Mouse (Mus musculus): ENCODE data around the gene R3hdm1. TPM values are rescaled to one million over a fixed set of nuclear protein-coding genes. Genes with fewer than 3 reads are reported as not detected.

Gene R3hdm1
- polyA plus RNA-seq, 1 experiment from 2014 or later: 67.4 TPM

GRCm38 (mm10) chr1:128070003-128070402, 33.1 kb upstream of the R3hdm1 start:
- H3K9me3 ChIP-seq (ENCODE audit: control insufficient read depth, low read length): peaks cover 2% of the 10 kb centered on the region; the same call in 1 of the 2 replicates
- H3K4me1 ChIP-seq (replicated peaks; ENCODE audit: control insufficient read depth, insufficient read depth, low read length): 0 out of 2 replicates have a peak, but pooled peaks cover 4% of the 10 kb centered on the region
- no peak overlapping the region for H3K4me3 ChIP-seq (ENCODE audit: low read depth, low read length)
- H3K4me2 ChIP-seq (ENCODE audit: low read length): no peak overlapping the region
- no peaks in the 10 kb centered on the region for H3K27me3 ChIP-seq (replicated peaks; ENCODE audit: control insufficient read depth, insufficient read depth, low read length)
- H3K36me3 ChIP-seq (ENCODE audit: control insufficient read depth, insufficient read depth, low read length): peaks cover 4% of the 10 kb centered on the region; the same call in 1 of the 2 replicates
- H3K9ac ChIP-seq (ENCODE audit: low read length): no peak overlapping the region
- H3K27ac ChIP-seq (ENCODE audit: low read depth): no peak overlapping the region
- no peak for DNase-seq (ENCODE audit: low spot score)
- WGBS: 92% methylated on average over 3 of the region's 3 CpGs
- ATAC-seq (replicated peaks; ENCODE audit: low FRiP score, low TSS enrichment, low read depth): no peak

- 0 out of 2 replicates have a peak, but pooled peaks cover 4% of the 10 kb centered on the region for H3K4me1 ChIP-seq (replicated peaks; ENCODE audit: control insufficient read depth, insufficient read depth, low read length)
- no peak overlapping the region for H3K27ac ChIP-seq (ENCODE audit: low read depth)
- H3K27me3 ChIP-seq (replicated peaks; ENCODE audit: control insufficient read depth, insufficient read depth, low read length): no peaks in the 10 kb centered on the region
- peaks cover 2% of the 10 kb centered on the region; the same call in 1 of the 2 replicates for H3K9me3 ChIP-seq (ENCODE audit: control insufficient read depth, low read length)
- H3K9ac ChIP-seq (ENCODE audit: low read length): no peak overlapping the region
- peaks cover 4% of the 10 kb centered on the region; the same call in 1 of the 2 replicates for H3K36me3 ChIP-seq (ENCODE audit: control insufficient read depth, insufficient read depth, low read length)
- H3K4me2 ChIP-seq (ENCODE audit: low read length): no peak overlapping the region
- DNase-seq (ENCODE audit: low spot score): no peak
- no peak overlapping the region for H3K4me3 ChIP-seq (ENCODE audit: low read depth, low read length)
- no peak for ATAC-seq (replicated peaks; ENCODE audit: low FRiP score, low TSS enrichment, low read depth)
- WGBS: 93% methylated on average over 6 of the region's 6 CpGs
Observed at GRCm38 (mm10) chr1:128073051-128073450, 30.1 kb upstream of the R3hdm1 start.

- 92% methylated on average over 8 of the region's 8 CpGs for WGBS
Observed at GRCm38 (mm10) chr1:128076791-128077479, 26.2 kb upstream of the R3hdm1 start.

GRCm38 (mm10) chr1:128077788-128078187, 25.3 kb upstream of the R3hdm1 start:
- DNase-seq (ENCODE audit: low spot score) (no peak), ATAC-seq (replicated peaks; ENCODE audit: low FRiP score, low TSS enrichment, low read depth) (no peak)
- no peak overlapping the region for H3K27ac ChIP-seq (ENCODE audit: low read depth)
- H3K9ac ChIP-seq (ENCODE audit: low read length): no peak overlapping the region
- H3K9me3 ChIP-seq (ENCODE audit: control insufficient read depth, low read length): peaks cover 2% of the 10 kb centered on the region; the same call in 1 of the 2 replicates
- no peaks in the 10 kb centered on the region for H3K4me1 ChIP-seq (replicated peaks; ENCODE audit: control insufficient read depth, insufficient read depth, low read length)
- no peak overlapping the region for H3K4me2 ChIP-seq (ENCODE audit: low read length)
- no peaks in the 10 kb centered on the region for H3K27me3 ChIP-seq (replicated peaks; ENCODE audit: control insufficient read depth, insufficient read depth, low read length)
- WGBS: 91% methylated on average over 2 of the region's 2 CpGs
- no peak overlapping the region for H3K4me3 ChIP-seq (ENCODE audit: low read depth, low read length)
- H3K36me3 ChIP-seq (ENCODE audit: control insufficient read depth, insufficient read depth, low read length): peaks cover 10% of the 10 kb centered on the region

More at GRCm38 (mm10) chr1:128076791-128077479, 26.2 kb upstream of the R3hdm1 start:
- Histone ChIP-seq H3K4me2 (ENCODE audit: low read length) (no peak overlapping the region), H3K27ac (ENCODE audit: low read depth) (no peak overlapping the region), H3K9me3 (ENCODE audit: control insufficient read depth, low read length) (peaks cover 2% of the 10 kb centered on the region; the same call in 1 of the 2 replicates), H3K27me3 (replicated peaks; ENCODE audit: control insufficient read depth, insufficient read depth, low read length) (no peaks in the 10 kb centered on the region), H3K9ac (ENCODE audit: low read length) (no peak overlapping the region), H3K36me3 (ENCODE audit: control insufficient read depth, insufficient read depth, low read length) (peaks cover 10% of the 10 kb centered on the region), H3K4me1 (replicated peaks; ENCODE audit: control insufficient read depth, insufficient read depth, low read length) (no peaks in the 10 kb centered on the region), H3K4me3 (ENCODE audit: low read depth, low read length) (no peak overlapping the region)
- no peak for ATAC-seq (replicated peaks; ENCODE audit: low FRiP score, low TSS enrichment, low read depth)
- DNase-seq (ENCODE audit: low spot score): no peak

- Histone ChIP-seq H3K4me1 (replicated peaks; ENCODE audit: control insufficient read depth, insufficient read depth, low read length) (no peaks in the 10 kb centered on the region), H3K4me3 (ENCODE audit: low read depth, low read length) (no peak overlapping the region), H3K36me3 (ENCODE audit: control insufficient read depth, insufficient read depth, low read length) (peaks cover 10% of the 10 kb centered on the region), H3K9ac (ENCODE audit: low read length) (no peak overlapping the region), H3K4me2 (ENCODE audit: low read length) (no peak overlapping the region), H3K27me3 (replicated peaks; ENCODE audit: control insufficient read depth, insufficient read depth, low read length) (no peaks in the 10 kb centered on the region), H3K9me3 (ENCODE audit: control insufficient read depth, low read length) (peaks cover under 1% of the 10 kb centered on the region; the same call in 1 of the 2 replicates), H3K27ac (ENCODE audit: low read depth) (no peak overlapping the region)
- 96% methylated on average over 1 of the region's 1 CpGs for WGBS
- DNase-seq (ENCODE audit: low spot score) (no peak), ATAC-seq (replicated peaks; ENCODE audit: low FRiP score, low TSS enrichment, low read depth) (no peak)
Observed at GRCm38 (mm10) chr1:128078646-128079045, 24.5 kb upstream of the R3hdm1 start.

GRCm38 (mm10) chr1:128080936-128081696, 22.0 kb upstream of the R3hdm1 start:
- no peak overlapping the region for H3K4me2 ChIP-seq (ENCODE audit: low read length)
- ATAC-seq (replicated peaks; ENCODE audit: low FRiP score, low TSS enrichment, low read depth) (no peak), DNase-seq (ENCODE audit: low spot score) (no peak)
- no peak overlapping the region for H3K27ac ChIP-seq (ENCODE audit: low read depth)
- H3K9me3 ChIP-seq (ENCODE audit: control insufficient read depth, low read length): no peaks in the 10 kb centered on the region
- H3K4me3 ChIP-seq (ENCODE audit: low read depth, low read length): no peak overlapping the region
- H3K4me1 ChIP-seq (replicated peaks; ENCODE audit: control insufficient read depth, insufficient read depth, low read length): no peaks in the 10 kb centered on the region
- H3K9ac ChIP-seq (ENCODE audit: low read length): no peak overlapping the region
- peaks cover 9% of the 10 kb centered on the region; the same call in 1 of the 2 replicates for H3K36me3 ChIP-seq (ENCODE audit: control insufficient read depth, insufficient read depth, low read length)
- H3K27me3 ChIP-seq (replicated peaks; ENCODE audit: control insufficient read depth, insufficient read depth, low read length): no peaks in the 10 kb centered on the region
- 87% methylated on average over 5 of the region's 5 CpGs for WGBS

- Histone ChIP-seq H3K9me3 (ENCODE audit: control insufficient read depth, low read length) (no peaks in the 10 kb centered on the region), H3K4me2 (ENCODE audit: low read length) (no peak overlapping the region), H3K9ac (ENCODE audit: low read length) (no peak overlapping the region), H3K27me3 (replicated peaks; ENCODE audit: control insufficient read depth, insufficient read depth, low read length) (no peaks in the 10 kb centered on the region), H3K4me3 (ENCODE audit: low read depth, low read length) (no peak overlapping the region), H3K4me1 (replicated peaks; ENCODE audit: control insufficient read depth, insufficient read depth, low read length) (no peaks in the 10 kb centered on the region), H3K36me3 (ENCODE audit: control insufficient read depth, insufficient read depth, low read length) (peaks cover 9% of the 10 kb centered on the region; the same call in 1 of the 2 replicates), H3K27ac (ENCODE audit: low read depth) (no peak overlapping the region)
- WGBS: 78% methylated on average over 7 of the region's 7 CpGs
- DNase-seq (ENCODE audit: low spot score) (no peak), ATAC-seq (replicated peaks; ENCODE audit: low FRiP score, low TSS enrichment, low read depth) (no peak)
Observed at GRCm38 (mm10) chr1:128081873-128082272, 21.2 kb upstream of the R3hdm1 start.

GRCm38 (mm10) chr1:128082800-128083199, 20.3 kb upstream of the R3hdm1 start:
- Histone ChIP-seq H3K27ac (ENCODE audit: low read depth) (no peak overlapping the region), H3K4me3 (ENCODE audit: low read depth, low read length) (no peak overlapping the region), H3K9ac (ENCODE audit: low read length) (no peak overlapping the region), H3K9me3 (ENCODE audit: control insufficient read depth, low read length) (no peaks in the 10 kb centered on the region), H3K27me3 (replicated peaks; ENCODE audit: control insufficient read depth, insufficient read depth, low read length) (no peaks in the 10 kb centered on the region), H3K4me2 (ENCODE audit: low read length) (no peak overlapping the region), H3K4me1 (replicated peaks; ENCODE audit: control insufficient read depth, insufficient read depth, low read length) (no peaks in the 10 kb centered on the region), H3K36me3 (ENCODE audit: control insufficient read depth, insufficient read depth, low read length) (peaks cover 9% of the 10 kb centered on the region; the same call in 1 of the 2 replicates)
- ATAC-seq (replicated peaks; ENCODE audit: low FRiP score, low TSS enrichment, low read depth): no peak
- 83% methylated on average over 7 of the region's 7 CpGs for WGBS
- DNase-seq (ENCODE audit: low spot score): no peak
